Mouse (Mus musculus): ENCODE results near the gene Gm17617. TPM values are rescaled to one million over a fixed set of nuclear protein-coding genes. Genes with fewer than 3 reads are reported as not detected.
A peak's percentile ranks its signal among the peaks of the same experiment; 100 is the strongest.
"Not testable (repeated sequence)": the region's sequence is repeated elsewhere in the genome, so short reads cannot be mapped to it uniquely, and the experiment has no call there.

Gene Gm17617
- polyA plus RNA-seq, 1 experiment from 2014 or later = not detected

GRCm38 (mm10) chr13:55114375-55114774, 19.0 kb downstream of the Gm17617 start:
- no peak overlapping the region for H3K4me2 ChIP-seq
- no peaks in the 10 kb centered on the region for H3K9me3 ChIP-seq
- peaks cover 53% of the 10 kb centered on the region for H3K36me3 ChIP-seq
- no peak overlapping the region for H3K27ac ChIP-seq
- H3K4me3 ChIP-seq = no peak overlapping the region
- H3K4me1 ChIP-seq = no peaks in the 10 kb centered on the region
- H3K27me3 ChIP-seq = no peaks in the 10 kb centered on the region
- WGBS = 79% methylated on average over 6 of the region's 6 CpGs
- no peak for ATAC-seq (ENCODE audit: borderline replicate concordance, extremely low read depth, low FRiP score, low TSS enrichment)
- H3K9ac ChIP-seq = no peak overlapping the region

GRCm38 (mm10) chr13:55107694-55108093, 25.7 kb downstream of the Gm17617 start:
- no peaks in the 10 kb centered on the region for H3K9me3 ChIP-seq
- H3K4me1 ChIP-seq = peaks cover 12% of the 10 kb centered on the region
- no peak overlapping the region for H3K9ac ChIP-seq
- no peaks in the 10 kb centered on the region for H3K27me3 ChIP-seq
- no peak for ATAC-seq (ENCODE audit: borderline replicate concordance, extremely low read depth, low FRiP score, low TSS enrichment)
- H3K27ac ChIP-seq = no peak overlapping the region
- no peak overlapping the region for H3K4me3 ChIP-seq
- 80% methylated on average over 8 of the region's 8 CpGs for WGBS
- H3K4me2 ChIP-seq = no peak overlapping the region
- H3K36me3 ChIP-seq = peaks cover 9% of the 10 kb centered on the region; the same call in 1 of the 2 replicates

DNA sequence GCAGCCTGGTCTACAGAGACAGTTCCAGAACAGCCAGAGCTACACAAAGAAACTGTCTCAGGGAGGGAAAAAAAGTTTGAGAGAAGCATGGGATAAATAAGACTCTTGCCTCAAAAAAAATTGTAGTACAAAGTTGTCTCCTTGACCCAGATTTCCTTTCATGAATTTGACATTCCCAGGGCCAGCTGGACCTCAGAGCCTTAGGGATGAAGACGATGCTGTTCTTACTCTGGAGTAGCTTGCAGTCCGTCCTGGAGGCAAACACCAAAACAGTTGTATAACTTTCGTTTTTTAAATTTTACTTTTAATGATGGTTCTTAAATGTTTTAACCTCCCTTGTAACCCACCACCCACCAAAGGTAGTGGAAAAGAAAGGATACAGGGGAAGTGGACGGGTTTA, 26.2 kb downstream of the Gm17617 start:
- H3K36me3 ChIP-seq = peaks cover 9% of the 10 kb centered on the region; the same call in 1 of the 2 replicates
- no peak overlapping the region for H3K4me3 ChIP-seq
- H3K4me1 ChIP-seq = peaks cover 12% of the 10 kb centered on the region
- no peak overlapping the region for H3K9ac ChIP-seq
- no peaks in the 10 kb centered on the region for H3K9me3 ChIP-seq
- WGBS = 86% methylated on average over 4 of the region's 4 CpGs
- H3K27ac ChIP-seq = no peak overlapping the region
- H3K27me3 ChIP-seq = no peaks in the 10 kb centered on the region
- no peak for ATAC-seq (ENCODE audit: borderline replicate concordance, extremely low read depth, low FRiP score, low TSS enrichment)
- H3K4me2 ChIP-seq = no peak overlapping the region

- no peaks in the 10 kb centered on the region for H3K27me3 ChIP-seq
- H3K27ac ChIP-seq = peak overlapping the region; percentile 81
- peak overlapping the region; percentile 87 for H3K4me3 ChIP-seq
- peak overlapping the region; percentile 66 for H3K4me2 ChIP-seq
- 12% methylated on average over 8 of the region's 8 CpGs for WGBS
- H3K9me3 ChIP-seq = no peaks in the 10 kb centered on the region
- peak overlapping the region; percentile 74 for H3K9ac ChIP-seq
- H3K4me1 ChIP-seq = peaks cover 12% of the 10 kb centered on the region
- peaks cover 9% of the 10 kb centered on the region; the same call in 1 of the 2 replicates for H3K36me3 ChIP-seq
- ATAC-seq (ENCODE audit: borderline replicate concordance, extremely low read depth, low FRiP score, low TSS enrichment) = no peak
Observed at GRCm38 (mm10) chr13:55105953-55106691, 27.2 kb downstream of the Gm17617 start.

DNA sequence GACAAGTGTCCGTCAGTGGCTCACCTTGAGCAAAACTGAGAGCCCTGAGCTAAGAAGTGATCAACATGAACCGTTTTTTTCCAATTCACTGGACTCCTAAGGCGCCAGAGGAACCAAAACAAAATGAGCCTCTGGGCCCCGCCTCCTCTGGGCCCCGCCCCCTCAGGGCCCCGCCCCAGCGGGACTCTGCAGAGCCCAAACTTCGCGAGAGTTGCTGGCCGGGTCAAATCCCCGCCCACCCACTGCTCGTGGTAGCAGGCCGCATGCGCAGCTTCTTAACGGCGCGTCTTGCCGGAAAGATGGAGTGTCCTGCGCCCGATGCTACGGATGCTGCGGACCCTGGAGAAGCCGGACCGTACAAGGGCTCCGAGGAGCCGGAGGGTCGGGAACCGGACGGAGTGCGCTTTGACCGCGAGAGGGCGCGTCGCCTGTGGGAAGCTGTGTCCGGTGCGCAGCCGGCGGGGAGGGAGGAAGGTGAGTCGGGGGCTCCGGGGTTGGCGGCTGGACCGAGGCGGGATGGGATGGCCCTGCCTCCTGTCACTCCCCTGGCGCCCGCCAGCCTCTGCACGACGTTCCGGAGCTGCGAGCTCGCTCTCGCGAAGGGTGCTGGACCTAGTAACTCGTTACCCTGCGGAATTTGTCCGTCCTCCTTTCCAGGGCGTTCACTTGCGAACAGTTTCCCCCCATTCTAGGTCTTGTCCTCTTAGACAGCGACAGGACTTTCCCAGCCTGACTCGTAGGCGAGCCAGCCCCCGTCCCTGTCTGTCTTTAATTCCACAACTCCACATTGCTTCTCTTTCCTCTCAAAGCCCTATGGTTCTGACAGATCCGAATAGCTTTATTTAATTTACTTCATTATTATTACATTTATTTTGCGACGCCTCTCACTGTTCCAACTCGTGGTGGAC, 28.0 kb downstream of the Gm17617 start, which contains the start of gene Zfp346:
Gene Zfp346 (plus strand): TSS at position 267 of the 908 bp plus-strand sequence.
- Histone ChIP-seq H3K36me3 (peaks cover 9% of the 10 kb centered on the region; the same call in 1 of the 2 replicates), H3K9ac (peak within 1 kb of the TSS; percentile 74), H3K4me2 (peak within 1 kb of the TSS; percentile 66), H3K4me3 (peak within 1 kb of the TSS; percentile 87), H3K4me1 (peaks cover 12% of the 10 kb centered on the region), H3K27ac (peak within 1 kb of the TSS; percentile 81), H3K27me3 (no peaks in the 10 kb centered on the region), H3K9me3 (no peaks in the 10 kb centered on the region)
- WGBS = under 1% methylated on average over 66 of the region's 66 CpGs
- ATAC-seq (ENCODE audit: borderline replicate concordance, extremely low read depth, low FRiP score, low TSS enrichment) = peak; percentile 95

DNA sequence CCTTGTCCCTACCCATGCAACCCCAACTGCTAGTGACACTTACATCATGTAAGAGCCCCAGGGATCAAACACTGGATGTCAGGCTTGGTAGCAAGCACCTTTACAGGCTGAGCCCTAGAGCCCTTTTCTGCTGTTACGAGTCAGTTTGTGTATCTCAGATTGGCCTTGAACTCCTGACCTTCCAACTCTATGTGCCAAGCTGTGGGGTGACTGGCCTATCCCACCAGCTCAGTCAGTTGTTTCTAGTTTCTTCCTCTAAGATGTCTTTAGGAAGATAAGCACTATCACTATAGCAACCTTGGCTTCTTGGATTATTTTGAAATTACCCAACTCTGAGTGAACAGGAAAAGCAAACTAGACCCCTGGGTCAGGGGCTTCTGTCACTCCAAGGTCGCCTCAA, 30.0 kb downstream of the Gm17617 start:
- Histone ChIP-seq H3K4me3 (no peak overlapping the region), H3K27ac (no peak overlapping the region), H3K4me2 (no peak overlapping the region), H3K9me3 (no peaks in the 10 kb centered on the region), H3K4me1 (peaks cover 19% of the 10 kb centered on the region), H3K27me3 (no peaks in the 10 kb centered on the region), H3K36me3 (peaks cover 4% of the 10 kb centered on the region; the same call in 1 of the 2 replicates), H3K9ac (no peak overlapping the region)
- 36% methylated on average over 2 of the region's 2 CpGs for WGBS
- no peak for ATAC-seq (ENCODE audit: borderline replicate concordance, extremely low read depth, low FRiP score, low TSS enrichment)

GRCm38 (mm10) chr13:55102366-55102765, 31.0 kb downstream of the Gm17617 start:
- 93% methylated on average over 3 of the region's 3 CpGs for WGBS
- H3K27ac ChIP-seq = no peak overlapping the region
- no peak overlapping the region for H3K4me3 ChIP-seq
- no peaks in the 10 kb centered on the region for H3K27me3 ChIP-seq
- no peak overlapping the region for H3K9ac ChIP-seq
- no peak overlapping the region for H3K4me2 ChIP-seq
- peaks cover 19% of the 10 kb centered on the region for H3K4me1 ChIP-seq
- H3K9me3 ChIP-seq = no peaks in the 10 kb centered on the region
- ATAC-seq (ENCODE audit: borderline replicate concordance, extremely low read depth, low FRiP score, low TSS enrichment) = no peak
- no peaks in the 10 kb centered on the region for H3K36me3 ChIP-seq

DNA sequence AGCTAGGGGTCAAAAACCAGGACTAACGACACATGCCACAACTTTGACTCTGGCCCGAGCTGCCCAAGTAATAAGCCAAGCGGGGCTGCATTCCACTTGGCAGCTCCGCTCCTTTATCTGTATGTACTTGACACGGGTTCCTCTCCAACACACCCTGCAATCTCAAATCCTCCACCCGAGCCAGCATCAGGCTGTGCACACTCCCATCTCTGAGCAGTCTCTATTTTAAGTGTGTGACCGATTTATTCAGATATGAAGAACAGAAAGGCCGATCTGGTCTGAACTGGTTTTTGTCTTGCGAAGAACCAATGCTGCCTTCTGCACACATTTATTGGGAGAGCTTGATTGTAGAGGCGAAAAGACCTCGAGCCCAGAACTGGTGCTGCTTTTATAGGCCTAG, 31.7 kb downstream of the Gm17617 start:
- Histone ChIP-seq H3K4me2 (no peak overlapping the region), H3K27me3 (no peaks in the 10 kb centered on the region), H3K4me3 (no peak overlapping the region), H3K9ac (no peak overlapping the region), H3K27ac (no peak overlapping the region), H3K36me3 (no peaks in the 10 kb centered on the region), H3K9me3 (no peaks in the 10 kb centered on the region), H3K4me1 (peaks cover 15% of the 10 kb centered on the region)
- 87% methylated on average over 11 of the region's 11 CpGs for WGBS
- no peak for ATAC-seq (ENCODE audit: borderline replicate concordance, extremely low read depth, low FRiP score, low TSS enrichment)

DNA sequence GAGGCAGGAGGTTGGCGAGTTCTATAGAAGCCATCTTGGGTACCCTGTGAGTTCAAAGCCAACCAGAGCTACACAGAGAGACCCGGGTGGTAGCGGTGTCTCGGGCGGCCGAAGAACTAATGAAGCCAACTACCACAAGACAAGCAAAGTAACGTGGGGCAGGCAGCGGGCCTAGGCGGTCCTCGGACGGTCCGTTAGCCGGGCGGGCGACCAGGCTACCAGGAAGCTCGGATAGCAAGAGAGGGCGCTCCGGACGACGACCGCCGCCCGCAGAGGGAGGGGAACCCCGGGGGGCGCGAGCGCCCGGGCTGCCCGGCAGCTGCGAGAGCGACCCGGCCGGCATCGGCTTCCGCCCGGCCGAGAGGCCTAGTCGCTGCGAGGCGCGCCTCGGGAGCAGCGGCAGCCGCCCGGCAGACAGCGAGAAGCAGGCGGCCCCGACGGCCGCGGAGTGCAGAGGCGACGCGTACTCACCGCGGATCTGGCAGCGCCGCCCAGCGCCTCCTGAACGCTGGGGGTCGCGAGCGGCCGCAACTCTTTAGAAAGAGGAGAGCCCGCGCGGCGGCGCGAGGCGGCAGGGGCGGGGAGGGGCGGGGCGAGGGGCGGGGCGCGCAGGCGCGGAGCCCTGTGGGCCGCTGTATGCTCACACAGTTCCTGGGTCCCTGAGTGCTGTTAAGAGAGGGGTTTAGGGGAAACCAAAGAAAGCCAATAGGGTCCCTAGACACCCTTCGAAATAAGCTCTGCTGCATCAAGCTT, 33.4 kb downstream of the Gm17617 start, which contains the start of gene Uimc1:
Gene Uimc1 (minus strand): TSS at position 575 of the 753 bp plus-strand sequence.
- WGBS = under 1% methylated on average over 67 of the region's 81 CpGs

GRCm38 (mm10) chr13:55099066-55099725, 34.2 kb downstream of the Gm17617 start:
- Histone ChIP-seq H3K36me3 (no peaks in the 10 kb centered on the region), H3K27me3 (no peaks in the 10 kb centered on the region), H3K9me3 (no peaks in the 10 kb centered on the region), H3K9ac (peak overlapping the region; percentile 94), H3K4me3 (peak overlapping the region; percentile 95), H3K4me2 (peak overlapping the region; percentile 66), H3K4me1 (peaks cover 7% of the 10 kb centered on the region), H3K27ac (peak overlapping the region; percentile 97)
- WGBS = 23% methylated on average over 20 of the region's 20 CpGs
- no peak for ATAC-seq (ENCODE audit: borderline replicate concordance, extremely low read depth, low FRiP score, low TSS enrichment)

More for the DNA sequence above, 33.4 kb downstream of the Gm17617 start, which contains the start of gene Uimc1:
- ATAC-seq (ENCODE audit: borderline replicate concordance, extremely low read depth, low FRiP score, low TSS enrichment) = peak; percentile 93
- Histone ChIP-seq H3K4me1 (peaks cover 7% of the 10 kb centered on the region), H3K9ac (peak within 1 kb of the TSS; percentile 94), H3K27me3 (no peaks in the 10 kb centered on the region), H3K4me3 (peak within 1 kb of the TSS; percentile 95), H3K27ac (peak within 1 kb of the TSS; percentile 97), H3K4me2 (peak within 1 kb of the TSS; percentile 66), H3K36me3 (no peaks in the 10 kb centered on the region), H3K9me3 (no peaks in the 10 kb centered on the region)

GRCm38 (mm10) chr13:55097841-55098240, 35.5 kb downstream of the Gm17617 start:
- H3K27ac ChIP-seq; H3K4me3 ChIP-seq; H3K27me3 ChIP-seq; ATAC-seq (ENCODE audit: borderline replicate concordance, extremely low read depth, low FRiP score, low TSS enrichment); H3K9me3 ChIP-seq; H3K4me2 ChIP-seq; H3K36me3 ChIP-seq; H3K9ac ChIP-seq; H3K4me1 ChIP-seq: not testable (repeated sequence)
- WGBS = 88% methylated on average over 3 of the region's 3 CpGs
